Mouse (Mus musculus) limb, embryonic 11.5 days (tissue): Measurements from ENCODE around the gene Abhd14b. TPM values are rescaled to one million over a fixed set of nuclear protein-coding genes. Genes with fewer than 3 reads are reported as not detected.

ENCODE experiments used
- ATAC-seq: fragments of 200-750 bp; cut with Nextera tagmentation; 2 replicates; pipeline ENCODE4 v1.8.0; 2017; ENCODE audit warnings: low read depth; ENCODE audit not compliant: insufficient number of reproducible peaks, low FRiP score, low TSS enrichment
- DNase-seq: peaks from one replicate; pipeline ENCODE4 v3.0.0-alpha.2; 2015; ENCODE audit warnings: low spot score
- H3K27ac ChIP-seq: fragments of 300-500 bp; sonication (generic); replicated peaks from 2 replicates; pipeline ENCODE4 v1.5.1; 2014; ENCODE audit warnings: low read depth, mild to moderate bottlenecking, low read length
- H3K27me3 ChIP-seq: fragments of 300-500 bp; sonication (generic); 2 replicates; pipeline ENCODE4 v1.6.1; 2014; ENCODE audit warnings: mild to moderate bottlenecking, low read length, mixed read lengths; ENCODE audit not compliant: control insufficient read depth, insufficient read depth
- H3K36me3 ChIP-seq: fragments of 300-500 bp; sonication (generic); 2 replicates; pipeline ENCODE4 v1.6.1; 2014; ENCODE audit warnings: mild to moderate bottlenecking, low read length, moderate library complexity, mixed read lengths; ENCODE audit not compliant: control insufficient read depth, insufficient read depth
- H3K4me1 ChIP-seq: fragments of 300-500 bp; sonication (generic); 2 replicates; pipeline ENCODE4 v1.6.1; 2014; ENCODE audit warnings: low read length, mixed read lengths; ENCODE audit not compliant: control insufficient read depth, insufficient read depth
- H3K4me2 ChIP-seq: fragments of 300-500 bp; sonication (generic); 2 replicates; pipeline ENCODE4 v1.6.1; 2014; ENCODE audit warnings: low read depth, mild to moderate bottlenecking, moderate library complexity; ENCODE audit not compliant: severe bottlenecking
- H3K4me3 ChIP-seq: fragments of 300-500 bp; sonication (generic); 2 replicates; pipeline ENCODE4 v1.5.1; 2014; ENCODE audit warnings: low read depth, low read length
- H3K9ac ChIP-seq: fragments of 300-500 bp; sonication (generic); 2 replicates; pipeline ENCODE4 v1.6.1; 2014; ENCODE audit warnings: mild to moderate bottlenecking, low read length
- H3K9me3 ChIP-seq: fragments of 300-500 bp; sonication (generic); 2 replicates; pipeline ENCODE4 v1.6.1; 2016; ENCODE audit warnings: low read length; ENCODE audit not compliant: control insufficient read depth
- WGBS: fragments of 180-500 bp; shearing (Covaris S2); extraction: QIAGEN DNeasy Blood & Tissue Kit; methylation state at CpG from one replicate; pipeline ENCODE4 v1.1.7; 2014; 5-methylcytosine and 5-hydroxymethylcytosine counted together
- polyA plus RNA-seq: library from polyadenylated mRNA; unstranded; fragments of >200 nt; fragmentation: Nextera tagmentation; extraction: Ambion mirVana; gene quantifications from 2 replicates; pipeline ENCODE4 v1.2.1, GENCODE M21; 2014

Gene Abhd14b
- polyA plus RNA-seq, 1 experiment from 2014 or later, result 9.3 TPM

DNA sequence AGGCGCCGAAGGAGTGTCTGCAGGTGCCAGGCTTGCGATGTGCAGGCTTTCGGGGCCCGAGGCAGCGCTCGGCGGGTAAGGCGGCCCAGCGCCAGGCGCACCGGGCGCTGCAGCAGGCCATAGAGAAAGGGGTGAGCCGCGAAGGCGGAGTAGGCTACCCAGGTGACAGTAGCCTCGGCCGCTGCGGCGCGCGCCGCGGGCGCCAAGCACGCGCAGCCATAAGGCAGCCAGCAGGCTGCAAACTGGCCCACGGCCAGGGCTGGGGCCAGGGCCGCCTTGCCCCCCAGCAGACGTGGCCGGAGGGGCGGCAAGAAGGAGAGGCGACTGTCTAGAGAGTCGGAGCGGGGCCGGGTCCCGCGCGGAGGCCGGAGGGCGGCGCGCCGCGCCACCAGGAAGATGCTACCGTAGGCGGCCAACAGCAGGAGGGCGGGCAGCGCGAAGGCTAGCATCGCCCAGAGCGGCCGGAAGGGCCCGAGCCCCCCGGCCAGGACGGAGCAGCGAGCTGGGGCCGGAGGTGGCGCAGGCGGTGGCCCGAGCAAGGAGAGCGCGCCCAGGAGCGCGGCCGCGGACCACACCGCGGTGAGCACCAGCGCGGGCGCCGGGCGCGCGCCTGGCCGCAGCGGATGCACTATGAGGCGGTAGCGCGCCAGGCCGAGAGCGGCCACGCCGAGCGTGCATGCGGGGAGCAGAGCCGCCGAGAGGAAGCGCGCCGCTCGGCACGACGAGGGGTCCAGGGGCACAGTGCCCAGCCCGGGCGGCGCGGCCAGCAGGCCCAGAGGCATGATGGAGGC, 17.7 kb downstream of the Abhd14b start:
- DNase-seq (peak; percentile 77), ATAC-seq (peak; percentile 63)
- Histone ChIP-seq H3K9me3 (no peaks in the 10 kb centered on the region), H3K4me1 (peaks cover 13% of the 10 kb centered on the region), H3K4me3 (peak overlapping the region; percentile 49), H3K9ac (peak overlapping the region; percentile 83), H3K4me2 (peak overlapping the region; percentile 98), H3K27me3 (no peaks in the 10 kb centered on the region), H3K27ac (peak overlapping the region; percentile 51; the same call in 1 of the 2 replicates), H3K36me3 (peaks cover 10% of the 10 kb centered on the region)
- 1% methylated on average over 90 of the region's 99 CpGs for WGBS

DNA sequence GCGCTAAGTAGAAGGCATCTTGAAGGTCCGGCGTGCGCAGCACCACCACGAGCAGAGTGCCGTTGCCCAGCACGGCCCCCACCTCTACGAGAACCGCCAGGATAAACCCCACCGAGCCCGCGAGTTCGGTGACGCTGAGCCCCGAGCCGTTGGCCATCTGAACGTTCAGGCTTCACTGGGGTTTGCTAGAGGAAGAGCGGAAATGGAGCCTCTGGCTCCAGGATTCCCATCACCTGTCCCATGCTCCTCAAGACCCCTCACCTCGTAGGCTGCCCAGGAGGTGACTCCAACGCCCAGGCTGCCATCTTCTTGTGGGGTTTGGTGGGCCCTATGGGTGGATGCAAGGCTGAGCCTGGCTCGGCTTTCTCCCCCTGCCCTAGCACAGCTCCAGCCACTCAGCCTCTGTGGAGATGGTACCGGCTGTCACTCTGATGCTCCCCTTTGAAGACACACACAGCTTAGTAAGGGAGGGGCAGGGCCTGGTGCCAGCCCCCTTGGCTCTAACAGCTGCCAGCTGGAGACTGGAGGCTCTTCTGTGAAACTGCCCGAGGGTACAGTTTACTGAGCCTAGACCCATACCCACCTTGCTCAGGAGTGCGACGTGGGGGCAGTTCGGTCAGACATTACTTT, 18.4 kb downstream of the Abhd14b start, which contains the start of gene Gpr62:
Gene Gpr62, minus strand, starts transcription at position 368 of the 630 bp plus-strand sequence.
- Histone ChIP-seq H3K9me3 (no peaks in the 10 kb centered on the region), H3K4me2 (peak within 1 kb of the TSS; percentile 98), H3K36me3 (peaks cover 8% of the 10 kb centered on the region), H3K9ac (peak within 1 kb of the TSS; percentile 83), H3K4me3 (peak within 1 kb of the TSS; percentile 49), H3K4me1 (peaks cover 11% of the 10 kb centered on the region; the same call in 1 of the 2 replicates), H3K27ac (peak within 1 kb of the TSS; percentile 51; the same call in 1 of the 2 replicates), H3K27me3 (no peaks in the 10 kb centered on the region)
- ATAC-seq (0 out of 2 replicates have a peak, but pooled peaks have one; percentile 5), DNase-seq (no peak)
- 29% methylated on average over 26 of the region's 26 CpGs for WGBS

DNA sequence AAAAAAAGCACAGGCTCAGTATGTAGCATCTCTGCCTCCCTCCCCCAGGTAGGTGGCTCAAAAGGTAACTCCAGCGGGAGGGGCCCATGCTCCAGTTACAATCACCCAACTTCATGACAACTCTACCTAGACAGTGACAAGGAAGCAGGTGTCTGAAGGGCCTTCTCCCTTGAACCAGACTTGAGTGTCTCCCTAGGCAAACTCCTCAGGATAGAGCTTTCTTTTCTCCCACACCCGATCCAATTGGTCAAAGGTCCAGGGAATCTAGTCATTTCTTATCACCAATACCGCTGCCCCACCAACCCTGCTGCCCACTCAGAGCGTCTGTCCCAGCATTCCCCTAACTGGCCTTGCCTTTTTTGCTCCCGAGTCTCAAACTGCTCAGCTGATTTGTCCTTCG, 19.5 kb downstream of the Abhd14b start:
- ATAC-seq (no peak), DNase-seq (no peak)
- Histone ChIP-seq H3K9ac (no peak overlapping the region), H3K4me3 (no peak overlapping the region), H3K36me3 (peaks cover 7% of the 10 kb centered on the region), H3K27ac (no peak overlapping the region), H3K4me2 (no peak overlapping the region), H3K27me3 (no peaks in the 10 kb centered on the region), H3K4me1 (peaks cover 11% of the 10 kb centered on the region; the same call in 1 of the 2 replicates), H3K9me3 (no peaks in the 10 kb centered on the region)
- 90% methylated on average over 6 of the region's 6 CpGs for WGBS

DNA sequence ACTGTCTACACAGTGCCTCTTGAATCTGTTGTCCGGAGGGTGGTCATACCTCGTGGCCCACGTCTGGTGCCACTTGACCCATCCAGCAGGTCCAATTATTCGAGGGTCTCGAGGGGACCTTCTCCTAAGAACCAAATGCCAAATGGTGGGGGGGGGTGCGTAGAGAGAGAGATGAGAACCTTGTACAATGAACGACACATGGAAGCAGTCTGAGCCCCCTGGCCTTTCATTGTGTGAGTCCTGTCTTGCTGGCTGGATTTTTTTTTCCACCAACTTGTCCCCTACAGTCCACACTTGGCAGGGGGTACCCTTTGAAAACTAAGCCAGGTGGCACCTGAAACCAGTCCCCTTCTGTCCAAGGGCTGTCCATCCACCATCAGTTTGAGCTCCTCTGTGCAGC, 20.5 kb downstream of the Abhd14b start:
- Histone ChIP-seq H3K9me3 (no peaks in the 10 kb centered on the region), H3K36me3 (peaks cover 4% of the 10 kb centered on the region), H3K4me3 (no peak overlapping the region), H3K27ac (no peak overlapping the region), H3K27me3 (no peaks in the 10 kb centered on the region), H3K4me2 (no peak overlapping the region), H3K9ac (no peak overlapping the region), H3K4me1 (peaks cover 11% of the 10 kb centered on the region; the same call in 1 of the 2 replicates)
- ATAC-seq (no peak), DNase-seq (no peak)
- WGBS, result 91% methylated on average over 7 of the region's 7 CpGs

DNA sequence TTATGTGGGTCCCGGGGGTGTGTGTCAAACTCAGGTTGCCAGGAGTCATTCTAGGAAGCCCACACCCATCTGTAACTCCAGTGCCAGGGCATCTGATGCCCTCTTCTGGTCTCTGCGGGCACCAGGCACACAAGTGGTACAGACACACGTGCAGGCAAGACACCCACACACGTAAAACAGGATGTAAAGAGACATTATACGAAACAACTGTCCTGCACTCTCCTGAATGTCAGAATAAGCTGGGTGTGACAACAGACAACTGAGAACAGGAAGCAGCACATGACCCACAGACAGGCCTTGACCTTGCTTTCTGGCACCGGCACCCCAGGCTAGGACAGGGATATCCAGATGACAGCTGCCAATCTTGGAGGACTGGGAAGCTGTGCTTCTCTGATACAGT, 22.1 kb downstream of the Abhd14b start:
- no peaks in the 10 kb centered on the region for H3K27me3 ChIP-seq
- H3K36me3 ChIP-seq, result no peaks in the 10 kb centered on the region
- H3K4me3 ChIP-seq, result no peak overlapping the region
- no peak overlapping the region for H3K9ac ChIP-seq
- ATAC-seq (no peak), DNase-seq (no peak)
- no peak overlapping the region for H3K4me2 ChIP-seq
- WGBS, result 63% methylated on average over 6 of the region's 6 CpGs
- no peak overlapping the region for H3K27ac ChIP-seq
- no peaks in the 10 kb centered on the region for H3K9me3 ChIP-seq
- H3K4me1 ChIP-seq, result peaks cover 11% of the 10 kb centered on the region; the same call in 1 of the 2 replicates

DNA sequence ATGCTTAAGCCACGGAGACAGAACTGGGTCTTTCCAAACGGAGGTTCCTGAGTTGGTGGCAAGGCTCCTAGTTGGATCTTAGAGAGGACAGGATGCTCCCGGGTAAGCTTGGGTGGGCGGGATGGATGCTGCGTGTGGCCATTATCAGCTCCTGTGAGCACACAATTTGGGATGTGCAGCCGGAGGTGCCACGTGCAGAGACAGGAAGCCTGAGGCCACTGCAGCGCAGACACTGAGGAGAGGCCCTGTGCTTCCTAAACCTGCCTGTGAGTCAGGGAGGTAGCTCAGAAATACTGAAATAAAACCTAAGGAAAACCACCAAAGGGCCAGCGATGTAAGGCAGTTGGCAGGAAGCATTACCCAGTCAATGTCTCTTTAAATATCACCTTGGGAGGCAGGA, 22.5 kb downstream of the Abhd14b start:
- no peak overlapping the region for H3K4me3 ChIP-seq
- H3K27ac ChIP-seq, result no peak overlapping the region
- ATAC-seq, result no peak

DNA sequence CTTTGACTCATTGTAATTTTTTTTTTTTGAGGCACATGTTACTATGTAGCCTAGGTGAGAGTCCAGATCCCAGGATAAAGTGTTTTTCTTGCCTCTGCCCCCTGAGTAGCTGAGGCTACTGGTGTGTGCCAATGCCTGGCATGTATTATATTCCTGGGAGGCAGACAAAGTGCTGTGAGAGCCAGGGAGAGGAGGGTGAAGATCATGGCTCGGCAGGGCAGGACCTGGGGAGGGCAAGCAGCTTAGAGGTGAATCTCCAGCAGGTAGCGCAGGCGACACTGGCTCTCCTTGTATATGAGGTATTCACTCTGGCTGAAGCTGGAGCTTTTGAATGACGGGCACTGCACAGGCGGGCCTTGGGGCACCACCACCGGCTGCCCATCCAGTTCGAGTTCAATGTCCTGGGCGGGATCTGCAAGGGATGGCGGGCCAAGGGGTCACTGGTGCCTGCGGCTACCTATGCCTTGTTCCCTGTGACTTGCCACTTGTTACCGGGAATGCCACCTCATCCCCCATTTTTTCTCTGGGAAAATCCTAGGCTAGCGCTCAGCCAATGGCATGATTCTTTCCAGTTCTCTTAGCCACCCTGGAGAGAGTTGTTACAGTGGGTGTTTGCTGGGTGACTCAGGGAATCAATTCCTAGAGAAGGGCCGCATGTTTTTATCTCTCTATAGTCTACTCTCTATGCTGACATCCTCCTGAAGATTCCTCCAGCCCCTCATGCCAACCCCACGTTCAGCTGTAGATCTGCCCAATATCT, 23.9 kb downstream of the Abhd14b start:
- no peak overlapping the region for H3K9ac ChIP-seq
- ATAC-seq, result no peak
- DNase-seq, result no peak
- H3K9me3 ChIP-seq, result no peaks in the 10 kb centered on the region
- H3K4me1 ChIP-seq, result peaks cover 3% of the 10 kb centered on the region
- no peaks in the 10 kb centered on the region for H3K36me3 ChIP-seq
- no peak overlapping the region for H3K4me3 ChIP-seq
- WGBS, result 67% methylated on average over 14 of the region's 14 CpGs
- peak overlapping the region; percentile 18; the same call in 1 of the 2 replicates for H3K4me2 ChIP-seq
- H3K27ac ChIP-seq, result no peak overlapping the region
- no peaks in the 10 kb centered on the region for H3K27me3 ChIP-seq

More for the DNA sequence above, 22.5 kb downstream of the Abhd14b start:
- no peak for DNase-seq
- no peak overlapping the region for H3K4me2 ChIP-seq
- WGBS, result 78% methylated on average over 9 of the region's 9 CpGs
- H3K4me1 ChIP-seq, result peaks cover 8% of the 10 kb centered on the region; the same call in 1 of the 2 replicates
- no peaks in the 10 kb centered on the region for H3K36me3 ChIP-seq
- no peaks in the 10 kb centered on the region for H3K27me3 ChIP-seq
- H3K9ac ChIP-seq, result no peak overlapping the region
- no peaks in the 10 kb centered on the region for H3K9me3 ChIP-seq

DNA sequence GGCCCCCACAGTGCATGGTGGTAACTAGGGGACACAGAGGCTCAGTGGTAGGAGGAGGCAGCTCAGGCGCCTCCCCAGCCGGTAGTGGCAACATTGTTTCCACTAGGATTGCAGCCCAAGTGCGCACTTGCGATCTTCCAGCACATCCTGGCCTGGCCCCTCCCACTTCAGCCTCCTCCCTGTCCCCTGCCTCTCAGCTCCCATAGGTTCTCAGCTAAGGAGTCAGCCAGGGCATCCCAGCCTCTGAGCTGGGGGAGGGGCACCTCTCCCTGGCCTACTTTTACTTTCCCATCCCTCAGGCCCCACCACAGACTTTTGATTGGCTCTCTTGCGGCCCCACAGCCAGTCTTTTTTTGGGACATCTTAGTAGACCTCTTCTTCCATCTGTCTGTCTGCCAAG, 24.6 kb downstream of the Abhd14b start:
- Histone ChIP-seq H3K4me2 (peak overlapping the region; percentile 18; the same call in 1 of the 2 replicates), H3K4me3 (no peak overlapping the region), H3K9me3 (no peaks in the 10 kb centered on the region), H3K27ac (no peak overlapping the region), H3K27me3 (no peaks in the 10 kb centered on the region), H3K9ac (no peak overlapping the region), H3K4me1 (peaks cover 3% of the 10 kb centered on the region), H3K36me3 (no peaks in the 10 kb centered on the region)
- DNase-seq, result no peak
- 11% methylated on average over 5 of the region's 5 CpGs for WGBS
- no peak for ATAC-seq
